Mouse (Mus musculus) heart, postnatal 25 days (tissue): Measurements from ENCODE around the gene Cdk14. TPM values are rescaled to one million over a fixed set of nuclear protein-coding genes. Genes with fewer than 3 reads are reported as not detected.

Experiments
- DNase-seq: peaks from one replicate; pipeline ENCODE4 v3.0.0; 2022; ENCODE audit warnings: low spot score
- intact Hi-C: fragments of 180-260 bp; cut with DNase I; formaldehyde crosslinking; loops from one replicate; pipeline ENCODE4 v1.15.1; 2025
- microRNA-seq: library from miRNA; unstranded; fragments of <30 nt; microRNA quantifications from one replicate; pipeline ENCODE4 v1.2.0, GENCODE M21; 2022
- total RNA-seq, 2 experiments: library from RNA; stranded (reverse); gene quantifications; 2 replicates each; pipeline ENCODE4 v1.2.3; 2021

Cdk14 gene
- total RNA-seq, 2 experiments from 2014 or later = 9.8 to 10.2 TPM

DNA sequence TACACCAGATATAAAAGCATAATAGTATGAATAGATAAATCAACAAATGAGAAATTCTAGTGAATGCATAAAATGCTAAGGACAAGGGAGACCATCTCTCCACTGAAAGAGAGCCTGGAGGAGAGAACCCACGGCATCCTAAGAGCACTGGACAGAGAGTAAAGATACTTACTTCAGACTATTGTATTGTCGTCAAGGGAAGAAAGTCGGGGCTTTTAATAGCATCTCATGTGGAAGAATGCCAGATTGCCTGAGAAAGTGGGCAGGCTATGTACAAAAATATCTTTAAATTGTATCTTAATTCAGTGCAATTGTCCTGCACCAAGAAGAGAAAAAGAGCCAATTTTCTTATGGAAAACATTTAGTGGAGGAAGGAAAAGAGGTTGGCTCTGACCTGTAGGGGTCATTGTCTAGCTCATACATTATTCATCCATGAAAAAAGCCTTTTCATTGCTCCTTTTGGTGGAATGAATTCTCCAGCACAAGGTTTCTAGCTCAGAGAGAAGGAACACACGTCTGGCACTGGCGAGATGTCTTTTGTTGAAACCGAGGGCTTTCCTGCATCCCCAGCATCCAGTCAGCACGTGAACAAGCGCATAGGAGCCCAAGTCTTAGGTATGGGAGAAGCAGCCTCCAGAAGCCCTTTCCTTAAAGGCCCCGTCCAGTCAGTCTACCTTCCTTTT is 646.9 kb downstream of the Cdk14 start:
- no peak for DNase-seq
- intact Hi-C loops = no loop called here

DNA sequence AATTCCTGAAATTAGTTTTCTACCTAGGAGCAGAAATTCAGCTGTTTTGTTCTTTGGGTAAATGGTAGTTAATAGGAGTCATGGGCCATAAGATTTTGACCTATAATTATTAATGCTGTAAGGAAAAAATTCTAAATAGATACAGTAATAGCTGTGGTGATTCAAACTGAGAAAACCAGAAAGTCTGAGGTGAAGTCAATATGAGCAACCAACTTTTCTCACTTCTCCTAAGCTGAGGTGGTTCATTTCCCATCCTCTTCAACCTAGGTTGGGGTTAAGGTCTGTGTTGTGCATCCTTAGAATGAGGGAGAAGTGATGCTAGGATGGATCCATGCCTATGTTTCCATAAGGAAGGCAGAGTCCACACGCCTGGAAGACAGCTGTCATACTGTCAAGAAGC is 649.5 kb downstream of the Cdk14 start:
- no peak for DNase-seq
- intact Hi-C loops = no loop called here

GRCm38 (mm10) chr5:4767896-4768295 is 652.2 kb downstream of the Cdk14 start:
- intact Hi-C loops = no loop called here
- no peak for DNase-seq

GRCm38 (mm10) chr5:4766719-4767118 is 653.4 kb downstream of the Cdk14 start:
- intact Hi-C loops = no loop called here
- DNase-seq = no peak

GRCm38 (mm10) chr5:4761891-4762290 is 658.2 kb downstream of the Cdk14 start:
- intact Hi-C loops = no loop called here
- DNase-seq = no peak

DNA sequence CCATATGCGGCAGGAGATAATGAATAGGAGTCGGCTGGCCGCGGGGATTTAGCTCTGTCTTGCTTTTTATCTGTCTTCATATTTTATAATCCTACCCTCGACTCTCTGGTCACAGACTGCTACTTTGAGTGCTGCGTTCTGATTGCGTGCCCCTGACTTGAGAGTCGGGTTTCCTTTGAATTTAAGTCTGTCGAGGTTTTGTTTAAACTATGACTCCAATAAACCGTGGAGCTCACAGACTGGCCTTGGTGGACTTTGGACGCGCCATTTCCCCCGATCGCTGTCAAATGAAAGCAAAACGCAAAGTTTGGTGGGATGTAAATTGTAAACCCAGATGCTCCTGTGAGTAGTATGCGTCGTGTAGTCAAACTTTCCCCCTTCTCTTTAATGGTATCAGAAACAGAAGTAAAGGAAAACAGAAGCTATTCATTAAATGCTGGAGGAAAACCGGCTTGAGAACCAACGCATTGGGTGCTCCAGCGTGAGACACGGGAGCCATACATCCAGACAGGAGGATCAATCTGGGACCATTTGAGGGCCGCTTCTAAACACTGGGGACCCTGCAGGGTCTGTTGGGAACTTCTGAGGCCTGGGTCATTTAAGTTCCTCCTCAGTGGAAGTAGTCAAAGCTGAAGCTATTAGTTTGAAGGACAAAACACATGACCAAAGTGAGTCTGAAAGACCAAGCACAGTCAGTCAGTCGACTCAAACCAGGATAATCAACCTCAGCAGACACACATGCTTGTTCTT is 661.6 kb downstream of the Cdk14 start:
- DNase-seq = no peak
- intact Hi-C loops = loop anchor here (10.0 kb wide), 1 partner anchor 264 kb away; no protein-coding TSS in a partner anchor

- peak; percentile 92 for DNase-seq
- intact Hi-C loops = loop anchor here (10.0 kb wide), 1 partner anchor 263 kb away; no protein-coding TSS in a partner anchor
These were observed 662.2 kb downstream of the Cdk14 start, which contains the start of gene Fzd1 for GRCm38 (mm10) chr5:4757902-4758301. Fzd1 (minus strand) TSS chr5:4758035.

GRCm38 (mm10) chr5:4756871-4757711 is 663.0 kb downstream of the Cdk14 start:
- intact Hi-C loops = loop anchor here (10.0 kb wide), 1 partner anchor 262 kb away; no protein-coding TSS in a partner anchor
- peak; percentile 33 for DNase-seq

- intact Hi-C loops = loop anchor here (10.0 kb wide), 1 partner anchor 261 kb away; no protein-coding TSS in a partner anchor
- no peak for DNase-seq
These were observed 664.0 kb downstream of the Cdk14 start for GRCm38 (mm10) chr5:4756001-4756681.

DNA sequence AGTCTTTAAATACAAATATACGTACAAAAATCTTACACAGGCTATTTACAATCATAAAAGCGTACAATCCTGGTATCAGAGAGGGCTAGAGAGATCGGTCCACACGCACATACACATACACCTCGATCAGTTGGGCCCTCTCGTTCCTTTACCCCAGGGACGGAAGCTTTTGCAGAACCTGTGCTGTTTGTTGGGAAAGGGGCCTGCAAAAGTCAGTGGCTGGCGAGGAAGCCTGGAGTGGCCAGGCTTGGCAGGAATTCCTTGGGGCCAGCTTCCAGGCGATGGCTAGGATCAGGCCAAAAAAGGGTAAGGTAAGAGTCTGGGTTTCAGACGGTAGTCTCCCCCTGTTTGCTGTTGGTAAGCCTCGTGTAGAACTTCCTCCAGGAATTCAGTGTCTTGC is 664.8 kb downstream of the Cdk14 start:
- intact Hi-C loops = loop anchor here (10.0 kb wide), 1 partner anchor 261 kb away; no protein-coding TSS in a partner anchor
- DNase-seq = no peak

- no peak for DNase-seq
- intact Hi-C loops = loop anchor here (10.0 kb wide), 1 partner anchor 260 kb away; no protein-coding TSS in a partner anchor
These were observed 665.3 kb downstream of the Cdk14 start for GRCm38 (mm10) chr5:4754701-4755281.

Small RNA genes within 50 kb of the gene (microRNA-seq; reads per million reads assigned to microRNA genes)
- gene Gm25037 (not detected), gene Gm44483 (not detected)

Other genes with a start within 250 kb of the Cdk14 start
- gene 1700015F17Rik, start 58.8 kb upstream of the Cdk14 start, total RNA-seq = not detected
- 10 to 100 TPM; 18.9 to 23.9 TPM for gene Cldn12, start 94.6 kb upstream of the Cdk14 start, total RNA-seq
- 10 to 100 TPM in 1 of 2 experiments, 1 to 10 TPM in 1; 9.4 to 10.5 TPM for gene Gtpbp10, start 139.2 kb upstream of the Cdk14 start, total RNA-seq
- gene Gm8773, start 153.5 kb upstream of the Cdk14 start, total RNA-seq = not detected
- gene Cfap69, start 243.9 kb upstream of the Cdk14 start, total RNA-seq = under 1 TPM; 0.88 to 0.95 TPM